Mouse (Mus musculus): ENCODE data around the gene Nudt8.

- TF ChIP-seq CTCF (IDR thresholded peaks at IDR 0.05; ENCODE audit: borderline replicate concordance, insufficient read depth, low read length) (no peak), POLR2A (IDR thresholded peaks at IDR 0.05; ENCODE audit: low read depth, low read length) (no peak)
Observed at GRCm38 (mm10) chr19:3997231-3997630, 3.1 kb upstream of the Nudt8 start.
